Mouse (Mus musculus): ENCODE data around the gene Cntnap2.

- TF ChIP-seq CTCF (conservative IDR thresholded peaks at IDR 0.05; ENCODE audit: low read length), result no peak
- no peak for TF ChIP-seq NANOG (IDR thresholded peaks at IDR 0.05; ENCODE audit: borderline replicate concordance, low read length)
- no peak for TF ChIP-seq POU5F1 (IDR thresholded peaks at IDR 0.05; ENCODE audit: borderline replicate concordance, low read length)
Measured at GRCm38 (mm10) chr6:45954773-45955172, 895.6 kb downstream of the Cntnap2 start.
